Mouse (Mus musculus): ENCODE measurements at regions not wholly inside any gene's neighbourhood (a gene's known extent, or its start where the extent isn't known, plus 50 kb on each side); places are given as distances from the start of the nearest gene placed in this dataset.

GRCm38 (mm10) chr12:107833001-107833400, 170.4 kb downstream of the Bcl11b start:
- no peak for DNase-seq (ENCODE audit: low spot score in 2 of 2)

DNA sequence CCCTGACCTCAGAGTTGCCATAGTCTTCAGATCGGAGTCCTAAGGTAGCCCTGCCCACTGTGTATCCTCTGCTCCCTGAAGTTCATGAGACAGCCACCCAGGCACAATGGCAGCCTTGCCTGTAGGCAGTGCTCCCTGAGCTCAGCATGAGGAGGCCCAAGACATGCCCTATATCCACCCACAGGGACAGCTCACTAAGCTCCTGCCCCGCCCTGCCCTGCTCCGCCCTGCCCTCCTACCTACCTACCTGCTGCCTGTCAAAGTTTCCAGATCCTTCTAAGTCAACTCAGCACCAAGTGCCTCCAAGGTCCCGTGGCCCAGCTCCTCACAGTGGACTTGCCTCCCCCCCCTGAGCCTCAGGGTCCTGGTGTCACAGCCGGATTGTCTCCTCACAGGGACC, 168.9 kb downstream of the Bcl11b start:
- no peak for DNase-seq (ENCODE audit: low spot score in 2 of 2)

DNA sequence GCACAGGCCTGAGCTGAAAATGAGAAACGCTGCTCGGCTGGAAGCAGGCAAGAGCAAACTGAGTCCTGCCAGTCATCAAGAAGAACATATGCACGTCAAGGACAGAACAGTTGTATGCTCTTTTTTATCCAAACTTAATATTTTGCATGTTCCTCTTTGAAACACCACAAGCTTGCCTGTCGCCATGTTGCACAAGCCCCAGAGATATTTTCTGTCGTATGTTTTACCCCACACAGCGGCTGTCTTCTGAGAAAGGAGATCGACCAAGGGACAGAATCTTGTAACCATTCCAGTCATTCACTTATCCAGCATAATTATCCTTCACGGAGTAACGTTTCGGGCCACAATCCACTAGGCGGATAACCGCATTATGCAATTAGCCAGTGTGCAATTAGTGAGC, 165.7 kb downstream of the Bcl11b start:
- no peak for DNase-seq (ENCODE audit: low spot score in 2 of 2)

- DNase-seq (ENCODE audit: low spot score in 2 of 2): no peak
These were observed 158.8 kb downstream of the Bcl11b start for GRCm38 (mm10) chr12:107844631-107845030.

DNA sequence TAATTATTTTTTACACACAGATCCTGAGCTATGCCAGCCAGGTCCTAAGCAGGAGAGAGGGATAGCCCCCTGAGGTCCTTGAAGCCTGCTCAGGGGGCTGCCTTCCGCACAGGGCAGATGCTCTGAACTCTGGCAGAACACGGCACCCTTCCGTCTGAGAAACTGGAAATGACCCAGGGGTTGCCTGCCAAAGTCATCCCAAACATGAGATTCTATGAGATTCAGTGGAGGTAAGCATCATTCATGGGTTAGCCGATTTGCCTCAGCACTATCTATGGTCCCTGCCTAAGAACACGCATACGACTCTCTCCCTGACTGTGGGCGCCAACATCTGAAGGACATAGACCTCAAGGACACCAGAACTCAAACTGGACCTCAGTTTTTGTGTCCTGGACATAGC, 152.8 kb downstream of the Bcl11b start:
- DNase-seq (ENCODE audit: low spot score in 2 of 2): no peak

- DNase-seq (ENCODE audit: low spot score in 2 of 2): no peak
These were observed 150.5 kb downstream of the Bcl11b start for GRCm38 (mm10) chr12:107852921-107853320.

DNA sequence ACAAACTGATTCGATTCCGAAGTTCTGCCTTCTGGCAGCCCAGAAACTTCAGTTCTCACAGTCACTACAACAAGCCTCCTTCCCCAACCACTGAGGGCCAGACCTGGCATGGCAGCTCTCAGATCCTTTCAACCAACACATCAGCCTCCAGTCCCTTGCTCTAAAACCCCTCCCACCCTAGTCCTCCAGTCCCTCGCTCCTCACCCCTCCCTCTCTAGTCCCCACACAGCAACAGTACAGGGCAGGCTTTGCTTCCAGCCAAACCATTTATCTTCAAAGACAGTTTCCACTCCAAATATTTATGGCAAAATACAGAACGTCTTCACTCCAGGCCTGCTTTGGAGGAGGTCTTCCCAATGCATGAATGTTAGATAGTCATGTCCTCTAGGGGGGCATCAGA, 147.9 kb downstream of the Bcl11b start:
- no peak for DNase-seq (ENCODE audit: low spot score in 2 of 2)

DNA sequence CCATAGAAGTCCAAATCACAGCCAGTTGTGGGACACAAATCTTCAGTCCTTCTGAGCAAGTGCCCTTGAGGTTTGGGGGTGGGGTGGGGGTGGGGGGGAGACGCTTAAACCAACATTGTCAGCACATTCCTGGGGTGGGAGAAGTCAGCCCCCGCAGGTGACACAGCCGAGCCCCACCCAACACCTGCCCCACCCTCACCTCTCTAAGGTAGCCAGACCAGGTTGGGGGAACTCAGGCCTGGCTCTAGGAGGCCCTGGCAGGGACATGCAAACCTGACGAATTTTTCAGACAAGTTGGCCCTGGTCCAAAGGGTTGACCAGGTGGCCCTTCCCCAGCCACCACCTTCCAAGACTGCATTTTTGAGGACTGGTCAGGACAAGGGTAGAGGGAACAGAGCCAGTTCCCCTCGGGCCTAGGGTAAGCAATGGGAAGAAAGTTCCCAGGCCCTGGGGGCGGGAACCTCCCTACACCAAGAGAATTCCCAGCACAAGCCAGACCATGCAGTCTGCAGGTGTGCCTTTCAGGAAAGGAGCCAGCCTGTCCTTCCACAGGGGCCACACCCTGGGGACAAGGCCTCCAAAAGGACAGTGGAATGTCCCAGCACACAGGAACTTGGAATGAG, 146.9 kb downstream of the Bcl11b start:
- DNase-seq (ENCODE audit: low spot score in 2 of 2): no peak

GRCm38 (mm10) chr12:107858536-107859280, 144.7 kb downstream of the Bcl11b start:
- no peak for DNase-seq (ENCODE audit: low spot score in 2 of 2)

- DNase-seq (ENCODE audit: low spot score in 2 of 2): no peak
These were observed 143.7 kb downstream of the Bcl11b start for GRCm38 (mm10) chr12:107859750-107860149.

- no peak for DNase-seq (ENCODE audit: low spot score in 2 of 2)
These were observed 143.0 kb downstream of the Bcl11b start for GRCm38 (mm10) chr12:107860358-107860757.
